Mouse (Mus musculus): ENCODE data around the gene Apopt1. TPM values are rescaled to one million over a fixed set of nuclear protein-coding genes. Genes with fewer than 3 reads are reported as not detected.
A peak's percentile ranks its signal among the peaks of the same experiment; 100 is the strongest.

Apopt1 gene
- polyA plus RNA-seq, 1 experiment = 54.6 TPM

DNA sequence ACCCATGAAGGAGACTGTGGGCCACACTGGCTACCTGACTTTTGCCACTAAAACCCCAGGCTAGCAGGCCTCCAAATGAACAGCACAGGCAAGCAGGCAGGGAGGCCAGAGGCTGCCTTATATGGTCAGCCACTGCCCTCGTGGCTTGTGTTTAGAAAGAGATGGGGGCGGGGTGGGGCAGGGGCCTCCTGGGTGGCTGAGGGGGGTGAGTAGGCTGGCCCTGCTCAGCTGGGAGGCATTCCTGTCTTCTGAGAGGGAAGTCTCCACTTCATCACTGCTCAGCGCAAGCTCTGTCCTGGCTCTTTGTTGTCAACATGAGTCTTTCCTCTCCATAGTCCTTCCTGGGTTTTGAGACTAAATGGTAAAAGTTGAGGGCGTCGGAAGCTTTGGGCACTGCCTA, 30.3 kb upstream of the Apopt1 start:
- Histone ChIP-seq H3ac (ENCODE audit: control insufficient read depth, insufficient read length) (no peak overlapping the region), H3K79me2 (ENCODE audit: control insufficient read depth, insufficient read depth) (peaks cover 15% of the 10 kb centered on the region), H3K36me3 (ENCODE audit: control insufficient read depth, insufficient read depth) (peaks cover 5% of the 10 kb centered on the region), H3K27me3 (ENCODE audit: control insufficient read depth, insufficient read depth, insufficient read length) (no peaks in the 10 kb centered on the region), H3K4me3 (no peak overlapping the region), H3K4me2 (ENCODE audit: low read depth) (no peak overlapping the region)
- TF ChIP-seq MYOG (IDR thresholded peaks at IDR 0.05; ENCODE audit: control insufficient read depth in 1 of 3, insufficient read depth in 1 of 3, insufficient read length in 2 of 3, low read depth in 2 of 3) (no peak), CEBPB (IDR thresholded peaks at IDR 0.05; ENCODE audit: insufficient read depth, poor library complexity, severe bottlenecking) (no peak), MAX (IDR thresholded peaks at IDR 0.05; ENCODE audit: low read depth) (no peak), REST (IDR thresholded peaks at IDR 0.05; ENCODE audit: insufficient read depth, insufficient read length) (no peak), TCF12 (IDR thresholded peaks at IDR 0.05; ENCODE audit: insufficient read depth, poor library complexity, severe bottlenecking) (no peak), TCF3 (IDR thresholded peaks at IDR 0.05; ENCODE audit: insufficient read length, low read depth) (no peak), POLR2AphosphoS2 (IDR thresholded peaks at IDR 0.05; ENCODE audit: insufficient read length, low read depth) (no peak), E2F4 (IDR thresholded peaks at IDR 0.05; ENCODE audit: insufficient read depth) (no peak), MYOD1 (IDR thresholded peaks at IDR 0.05; ENCODE audit: control insufficient read depth in 1 of 3, insufficient read length in 2 of 3, low read depth in 2 of 3) (no peak), USF1 (IDR thresholded peaks at IDR 0.05; ENCODE audit: low read depth) (no peak), SRF (IDR thresholded peaks at IDR 0.05; ENCODE audit: control insufficient read depth, insufficient read length, low read depth) (no peak), POLR2A (IDR thresholded peaks at IDR 0.05; ENCODE audit: insufficient read length, low read depth) (no peak)

DNA sequence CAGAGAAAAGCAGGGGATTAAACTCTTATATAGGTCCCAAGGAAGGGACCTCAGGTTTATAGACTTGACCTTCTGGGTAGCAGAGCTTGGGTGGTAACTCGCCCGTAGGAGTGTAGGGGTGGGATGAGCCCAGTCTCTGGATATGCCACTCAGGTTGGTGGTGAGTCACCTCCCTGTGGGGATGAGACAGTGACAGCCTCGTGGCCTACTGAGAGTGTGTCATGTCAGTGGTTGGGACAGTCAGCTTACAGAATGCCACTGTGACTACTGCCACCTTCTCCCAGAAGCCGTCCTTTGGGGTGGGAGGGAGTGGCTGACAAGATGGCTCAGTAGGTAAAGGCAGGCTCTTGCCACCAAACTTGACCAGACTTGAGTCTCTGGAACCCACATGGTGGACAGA, 26.7 kb upstream of the Apopt1 start:
- Histone ChIP-seq H3ac (ENCODE audit: control insufficient read depth, insufficient read length) (no peak overlapping the region), H3K79me2 (ENCODE audit: control insufficient read depth, insufficient read depth) (no peaks in the 10 kb centered on the region), H3K36me3 (ENCODE audit: control insufficient read depth, insufficient read depth) (peaks cover 5% of the 10 kb centered on the region), H3K27me3 (ENCODE audit: control insufficient read depth, insufficient read depth, insufficient read length) (no peaks in the 10 kb centered on the region), H3K4me2 (ENCODE audit: low read depth) (no peak overlapping the region), H3K4me3 (no peak overlapping the region)
- TF ChIP-seq MYOG (IDR thresholded peaks at IDR 0.05; ENCODE audit: control insufficient read depth in 1 of 3, insufficient read depth in 1 of 3, insufficient read length in 2 of 3, low read depth in 2 of 3) (no peak), POLR2AphosphoS2 (IDR thresholded peaks at IDR 0.05; ENCODE audit: insufficient read length, low read depth) (peak; percentile 40)

DNA sequence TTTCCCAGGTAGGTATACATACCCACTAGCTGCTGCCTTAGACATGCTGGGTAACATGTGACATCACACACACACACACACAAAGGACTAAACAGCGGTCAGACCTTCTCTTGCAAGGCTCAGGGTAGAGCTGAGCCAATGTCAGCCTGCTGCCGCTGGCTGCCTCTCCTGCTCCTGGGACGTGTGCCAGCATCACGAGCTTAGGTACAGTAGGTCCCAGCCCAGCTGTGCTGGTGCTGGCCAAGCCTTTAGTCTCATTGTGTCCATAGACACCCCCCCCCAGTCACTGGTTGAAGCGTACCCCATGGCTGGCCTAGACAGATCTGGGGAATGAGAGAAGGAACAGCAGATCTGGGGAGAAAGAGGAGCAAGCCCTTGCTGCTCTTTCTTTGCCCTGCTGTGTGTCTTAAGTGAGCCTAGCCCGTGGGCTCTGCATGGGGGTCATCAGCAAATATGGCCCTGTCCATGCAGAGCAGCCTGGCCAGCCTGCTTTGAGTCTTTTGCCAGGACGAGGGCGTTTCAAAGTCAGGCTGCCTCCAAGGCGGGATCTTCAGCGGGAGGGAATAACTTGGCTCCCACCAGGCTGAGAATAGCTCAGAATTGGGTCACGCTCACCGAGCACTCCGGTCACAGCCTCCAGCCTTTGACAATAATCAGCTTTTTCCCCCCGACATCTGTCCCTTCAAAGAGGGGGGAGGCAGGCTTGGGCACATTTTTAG, 25.6 kb upstream of the Apopt1 start:
- Histone ChIP-seq H3K4me3 (no peak overlapping the region), H3K4me2 (ENCODE audit: low read depth) (no peak overlapping the region), H3ac (ENCODE audit: control insufficient read depth, insufficient read length) (no peak overlapping the region), H3K36me3 (ENCODE audit: control insufficient read depth, insufficient read depth) (peaks cover 5% of the 10 kb centered on the region), H3K27me3 (ENCODE audit: control insufficient read depth, insufficient read depth, insufficient read length) (no peaks in the 10 kb centered on the region), H3K79me2 (ENCODE audit: control insufficient read depth, insufficient read depth) (no peaks in the 10 kb centered on the region)
- TF ChIP-seq USF1 (IDR thresholded peaks at IDR 0.05; ENCODE audit: low read depth) (no peak), MYOD1 (IDR thresholded peaks at IDR 0.05; ENCODE audit: control insufficient read depth in 1 of 3, insufficient read length in 2 of 3, low read depth in 2 of 3) (no peak), TCF12 (IDR thresholded peaks at IDR 0.05; ENCODE audit: insufficient read depth, poor library complexity, severe bottlenecking) (no peak), POLR2AphosphoS2 (IDR thresholded peaks at IDR 0.05; ENCODE audit: insufficient read length, low read depth) (no peak), REST (IDR thresholded peaks at IDR 0.05; ENCODE audit: insufficient read depth, insufficient read length) (no peak), SRF (IDR thresholded peaks at IDR 0.05; ENCODE audit: control insufficient read depth, insufficient read length, low read depth) (no peak), POLR2A (IDR thresholded peaks at IDR 0.05; ENCODE audit: insufficient read length, low read depth) (no peak), TCF3 (IDR thresholded peaks at IDR 0.05; ENCODE audit: insufficient read length, low read depth) (no peak), E2F4 (IDR thresholded peaks at IDR 0.05; ENCODE audit: insufficient read depth) (no peak), MAX (IDR thresholded peaks at IDR 0.05; ENCODE audit: low read depth) (no peak), CEBPB (IDR thresholded peaks at IDR 0.05; ENCODE audit: insufficient read depth, poor library complexity, severe bottlenecking) (no peak), MYOG (IDR thresholded peaks at IDR 0.05; ENCODE audit: control insufficient read depth in 1 of 3, insufficient read depth in 1 of 3, insufficient read length in 2 of 3, low read depth in 2 of 3) (no peak)

DNA sequence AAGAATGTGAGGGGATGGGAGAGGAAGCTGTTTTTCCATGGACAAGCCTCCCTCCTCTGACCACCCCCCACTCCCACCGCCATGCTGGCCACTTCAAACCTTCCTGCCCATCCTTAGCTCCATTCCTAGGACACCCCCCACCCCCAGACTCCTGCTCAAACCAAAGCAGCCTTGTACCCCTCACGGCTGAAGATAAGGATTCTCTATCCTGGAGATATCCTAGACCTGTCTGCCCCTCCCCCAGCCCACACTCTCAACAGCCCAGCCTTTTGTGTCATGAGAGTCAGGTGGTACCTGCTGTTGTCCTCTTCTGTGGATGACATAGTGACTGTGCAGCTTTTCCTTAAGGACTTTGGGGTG, 25.0 kb upstream of the Apopt1 start:
- Histone ChIP-seq H3K27me3 (ENCODE audit: control insufficient read depth, insufficient read depth, insufficient read length) (no peaks in the 10 kb centered on the region), H3K4me2 (ENCODE audit: low read depth) (no peak overlapping the region), H3ac (ENCODE audit: control insufficient read depth, insufficient read length) (no peak overlapping the region), H3K36me3 (ENCODE audit: control insufficient read depth, insufficient read depth) (peaks cover 5% of the 10 kb centered on the region), H3K4me3 (no peak overlapping the region), H3K79me2 (ENCODE audit: control insufficient read depth, insufficient read depth) (no peaks in the 10 kb centered on the region)
- TF ChIP-seq TCF12 (IDR thresholded peaks at IDR 0.05; ENCODE audit: insufficient read depth, poor library complexity, severe bottlenecking) (no peak), TCF3 (IDR thresholded peaks at IDR 0.05; ENCODE audit: insufficient read length, low read depth) (no peak), POLR2A (IDR thresholded peaks at IDR 0.05; ENCODE audit: insufficient read length, low read depth) (no peak), MYOD1 (IDR thresholded peaks at IDR 0.05; ENCODE audit: control insufficient read depth in 1 of 3, insufficient read length in 2 of 3, low read depth in 2 of 3) (no peak), USF1 (IDR thresholded peaks at IDR 0.05; ENCODE audit: low read depth) (no peak), POLR2AphosphoS2 (IDR thresholded peaks at IDR 0.05; ENCODE audit: insufficient read length, low read depth) (no peak)

DNA sequence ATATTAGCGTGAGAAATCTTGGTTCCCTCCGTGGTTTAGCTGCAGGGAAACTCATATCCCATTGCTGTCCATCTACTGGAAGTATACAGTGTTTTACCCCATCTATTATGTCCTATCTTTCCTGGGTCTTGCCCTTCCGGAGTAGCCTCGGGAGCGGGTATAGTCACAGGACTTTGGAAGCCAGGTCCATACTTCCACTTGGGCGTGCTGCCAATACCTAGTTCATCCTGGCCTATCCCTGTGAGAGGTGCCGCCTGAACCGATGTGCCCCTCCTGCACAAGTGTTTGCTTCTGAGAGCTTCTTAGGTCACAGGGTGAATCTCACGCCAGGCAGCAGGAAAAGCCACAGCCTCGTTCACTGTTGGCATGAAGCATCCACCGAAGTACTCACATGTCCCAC, 23.6 kb upstream of the Apopt1 start:
- no peaks in the 10 kb centered on the region for H3K27me3 ChIP-seq (ENCODE audit: control insufficient read depth, insufficient read depth, insufficient read length)
- H3ac ChIP-seq (ENCODE audit: control insufficient read depth, insufficient read length) = no peak overlapping the region
- no peaks in the 10 kb centered on the region for H3K79me2 ChIP-seq (ENCODE audit: control insufficient read depth, insufficient read depth)
- no peak overlapping the region for H3K4me2 ChIP-seq (ENCODE audit: low read depth)
- no peak for TF ChIP-seq SRF (IDR thresholded peaks at IDR 0.05; ENCODE audit: control insufficient read depth, insufficient read length, low read depth)
- TF ChIP-seq REST (IDR thresholded peaks at IDR 0.05; ENCODE audit: insufficient read depth, insufficient read length) = no peak
- TF ChIP-seq POLR2AphosphoS2 (IDR thresholded peaks at IDR 0.05; ENCODE audit: insufficient read length, low read depth) = no peak
- no peak for TF ChIP-seq MYOD1 (IDR thresholded peaks at IDR 0.05; ENCODE audit: control insufficient read depth in 1 of 3, insufficient read length in 2 of 3, low read depth in 2 of 3)
- TF ChIP-seq CEBPB (IDR thresholded peaks at IDR 0.05; ENCODE audit: insufficient read depth, poor library complexity, severe bottlenecking) = no peak
- no peak for TF ChIP-seq POLR2A (IDR thresholded peaks at IDR 0.05; ENCODE audit: insufficient read length, low read depth)
- no peak for TF ChIP-seq MYOG (IDR thresholded peaks at IDR 0.05; ENCODE audit: control insufficient read depth in 1 of 3, insufficient read depth in 1 of 3, insufficient read length in 2 of 3, low read depth in 2 of 3)
- TF ChIP-seq TCF12 (IDR thresholded peaks at IDR 0.05; ENCODE audit: insufficient read depth, poor library complexity, severe bottlenecking) = no peak
- TF ChIP-seq USF1 (IDR thresholded peaks at IDR 0.05; ENCODE audit: low read depth) = no peak
- TF ChIP-seq E2F4 (IDR thresholded peaks at IDR 0.05; ENCODE audit: insufficient read depth) = no peak
- TF ChIP-seq TCF3 (IDR thresholded peaks at IDR 0.05; ENCODE audit: insufficient read length, low read depth) = no peak
- no peak for TF ChIP-seq MAX (IDR thresholded peaks at IDR 0.05; ENCODE audit: low read depth)
- H3K4me3 ChIP-seq = no peak overlapping the region
- H3K36me3 ChIP-seq (ENCODE audit: control insufficient read depth, insufficient read depth) = no peaks in the 10 kb centered on the region

Measured in myocyte (in vitro differentiated cells).